Mouse (Mus musculus): ENCODE results near the gene Fgfr2. TPM values are rescaled to one million over a fixed set of nuclear protein-coding genes. Genes with fewer than 3 reads are reported as not detected.

Gene Fgfr2
- polyA plus RNA-seq, 2 experiments from 2014 or later: not detected

- ATAC-seq: peak; percentile 16
Measured at GRCm38 (mm10) chr7:132813416-132814088, 309.6 kb downstream of the Fgfr2 start, which contains the start of gene Fam53b. Gene Fam53b (minus strand): TSS chr7:132813886.

- peak; percentile 0 for ATAC-seq
Measured at GRCm38 (mm10) chr7:132812619-132813415, 310.3 kb downstream of the Fgfr2 start.

- peak; percentile 53 for ATAC-seq
Measured at GRCm38 (mm10) chr7:132811716-132812618, 311.2 kb downstream of the Fgfr2 start.

GRCm38 (mm10) chr7:132810879-132811278 is 312.3 kb downstream of the Fgfr2 start:
- peak; percentile 55 for ATAC-seq

- peak; percentile 1 for ATAC-seq
Measured at GRCm38 (mm10) chr7:132810368-132810767, 312.8 kb downstream of the Fgfr2 start.

GRCm38 (mm10) chr7:132809721-132810120 is 313.4 kb downstream of the Fgfr2 start:
- no peak for ATAC-seq

GRCm38 (mm10) chr7:132808841-132809682 is 314.1 kb downstream of the Fgfr2 start:
- no peak for ATAC-seq

- ATAC-seq: no peak
Measured at GRCm38 (mm10) chr7:132808051-132808796, 314.9 kb downstream of the Fgfr2 start.

- no peak for ATAC-seq
Measured at GRCm38 (mm10) chr7:132806926-132807857, 316.0 kb downstream of the Fgfr2 start.

GRCm38 (mm10) chr7:132806286-132806685 is 316.9 kb downstream of the Fgfr2 start:
- no peak for ATAC-seq

GRCm38 (mm10) chr7:132804951-132805350 is 318.2 kb downstream of the Fgfr2 start:
- peak; percentile 31 for ATAC-seq

- no peak for ATAC-seq
Measured at GRCm38 (mm10) chr7:132804461-132804860, 318.7 kb downstream of the Fgfr2 start.

- ATAC-seq: peak; percentile 78
Measured at GRCm38 (mm10) chr7:132803962-132804361, 319.2 kb downstream of the Fgfr2 start.

- no peak for ATAC-seq
Measured at GRCm38 (mm10) chr7:132803336-132803735, 319.8 kb downstream of the Fgfr2 start.

- no peak for ATAC-seq
Measured at GRCm38 (mm10) chr7:132802691-132803090, 320.5 kb downstream of the Fgfr2 start.

- ATAC-seq: peak; percentile 28
Measured at GRCm38 (mm10) chr7:132802066-132802465, 321.1 kb downstream of the Fgfr2 start.

- peak; percentile 10 for ATAC-seq
Measured at GRCm38 (mm10) chr7:132801509-132801908, 321.6 kb downstream of the Fgfr2 start.

GRCm38 (mm10) chr7:132800868-132801267 is 322.3 kb downstream of the Fgfr2 start:
- ATAC-seq: no peak

GRCm38 (mm10) chr7:132799119-132800016 is 323.8 kb downstream of the Fgfr2 start:
- no peak for ATAC-seq

Data from CD4-positive, CD25-positive, alpha-beta regulatory T cell, adult 4 months (primary cell).